Mouse (Mus musculus) naive thymus-derived CD4-positive, alpha-beta T cell, adult 5 months (primary cell): Measurements from ENCODE around the gene Trp53inp2. TPM values are rescaled to one million over a fixed set of nuclear protein-coding genes. Genes with fewer than 3 reads are reported as not detected.

Source experiments
- polyA plus RNA-seq: library from polyadenylated mRNA; unstranded; fragments of 100-300 nt; shearing (Covaris generic); gene quantifications from one replicate; pipeline ENCODE4 v1.2.1, GENCODE M21; 2017

The Trp53inp2 gene
- polyA plus RNA-seq = 32.5 TPM

DNA sequence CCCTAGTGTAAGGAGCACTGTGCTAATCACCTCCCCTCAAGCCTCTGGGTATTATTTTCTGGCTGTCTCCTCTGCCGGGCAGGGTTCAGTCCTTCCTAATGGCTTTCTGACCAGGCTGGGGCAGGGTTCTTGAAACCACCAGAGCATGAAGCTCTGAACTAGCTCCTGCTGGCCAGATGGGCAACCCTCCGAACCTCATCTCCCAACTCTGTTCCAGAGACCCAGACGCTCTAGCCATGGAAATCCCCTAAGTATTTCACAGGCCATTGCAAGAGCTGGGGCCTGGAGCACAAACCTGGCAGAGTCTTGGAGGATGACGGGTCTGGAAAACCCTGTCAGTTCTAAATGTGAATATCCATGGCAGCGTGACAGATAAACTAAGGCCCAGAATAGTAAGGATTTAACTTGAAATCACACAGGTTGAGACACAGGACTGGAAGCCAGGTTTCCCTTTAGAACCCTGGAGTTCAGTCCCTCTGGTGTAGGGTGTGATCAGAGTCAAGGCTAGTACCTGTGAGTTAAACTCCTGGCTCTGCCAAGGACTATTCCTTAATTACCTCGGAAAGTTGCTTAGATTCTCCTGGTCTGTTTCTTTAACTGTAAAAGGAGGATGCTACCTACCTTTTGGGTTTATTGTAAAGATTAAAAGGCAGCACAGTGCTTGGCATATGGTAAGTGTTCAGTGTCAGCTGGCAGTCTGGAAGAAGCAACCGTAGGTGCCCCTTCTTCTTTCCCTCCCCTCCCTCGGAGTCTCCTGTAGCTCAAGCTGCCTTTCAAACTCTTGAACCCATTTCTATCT, at the start of gene Trp53inp2:
TSS of gene Trp53inp2 (plus strand) at position 799 of the 799 bp plus-strand sequence.

GRCm38 (mm10) chr2:155356971-155357591, 23.8 kb upstream of the Trp53inp2 start, which contains the start of gene Pigu:
Pigu (minus strand) TSS chr2:155357430.

Other genes with a start within 250 kb of the Trp53inp2 start
- 122 TPM for gene Itch, start 247.6 kb upstream of the Trp53inp2 start, polyA plus RNA-seq
- gene Dynlrb1, start 144.5 kb upstream of the Trp53inp2 start, polyA plus RNA-seq = 166 TPM
- 87.8 TPM for gene Map1lc3a, start 104.8 kb upstream of the Trp53inp2 start, polyA plus RNA-seq
- 24.6 TPM for gene Pigu, start 23.6 kb upstream of the Trp53inp2 start, polyA plus RNA-seq
- gene Ncoa6, start 92.8 kb downstream of the Trp53inp2 start, polyA plus RNA-seq = 34.7 TPM
- gene Acss2, start 136.9 kb downstream of the Trp53inp2 start, polyA plus RNA-seq = 106 TPM
- gene Ggt7, start 137.2 kb downstream of the Trp53inp2 start, polyA plus RNA-seq = 4.5 TPM
- gene Gss, start 211.8 kb downstream of the Trp53inp2 start, polyA plus RNA-seq = 15.8 TPM
- 0.22 TPM for gene Myh7b, start 230.2 kb downstream of the Trp53inp2 start, polyA plus RNA-seq